Mouse (Mus musculus) right cerebral cortex, postnatal 25 days (tissue): ENCODE measurements around the gene Kxd1.

ENCODE experiments used
- DNase-seq: peaks from one replicate; pipeline ENCODE4 v3.0.0; 2022

Gene Kxd1

GRCm38 (mm10) chr8:70546412-70546811, 18.7 kb upstream of the Kxd1 start:
- no peak for DNase-seq

- no peak for DNase-seq
These were observed 16.5 kb upstream of the Kxd1 start for GRCm38 (mm10) chr8:70544200-70544687.

GRCm38 (mm10) chr8:70541081-70541480, 13.3 kb upstream of the Kxd1 start:
- DNase-seq: no peak

- no peak for DNase-seq
These were observed 12.8 kb upstream of the Kxd1 start for GRCm38 (mm10) chr8:70540507-70541071.

GRCm38 (mm10) chr8:70540013-70540506, 12.3 kb upstream of the Kxd1 start:
- no peak for DNase-seq

GRCm38 (mm10) chr8:70539077-70539813, 11.5 kb upstream of the Kxd1 start, which contains the start of gene Ell:
Gene Ell, plus strand, starts transcription at chr8:70539457.
- DNase-seq: peak; percentile 99

- peak; percentile 98 for DNase-seq
These were observed 10.9 kb upstream of the Kxd1 start for GRCm38 (mm10) chr8:70538633-70539076.

GRCm38 (mm10) chr8:70538024-70538579, 10.3 kb upstream of the Kxd1 start:
- no peak for DNase-seq

- DNase-seq: no peak
These were observed 7.9 kb upstream of the Kxd1 start for GRCm38 (mm10) chr8:70535701-70536100.

GRCm38 (mm10) chr8:70535221-70535620, 7.5 kb upstream of the Kxd1 start:
- no peak for DNase-seq

- no peak for DNase-seq
These were observed 6.5 kb upstream of the Kxd1 start for GRCm38 (mm10) chr8:70534281-70534680.

GRCm38 (mm10) chr8:70530314-70530713, 2.6 kb upstream of the Kxd1 start:
- no peak for DNase-seq

- DNase-seq: no peak
These were observed 2.0 kb upstream of the Kxd1 start for GRCm38 (mm10) chr8:70529741-70530161.

- DNase-seq: no peak
These were observed 1.5 kb upstream of the Kxd1 start for GRCm38 (mm10) chr8:70529299-70529698.

GRCm38 (mm10) chr8:70528182-70528797, 534 bp upstream of the Kxd1 start:
- DNase-seq: no peak

GRCm38 (mm10) chr8:70527111-70527511, 645 bp downstream of the Kxd1 start:
- DNase-seq: no peak

GRCm38 (mm10) chr8:70522592-70523403, 5.0 kb downstream of the Kxd1 start:
- DNase-seq: peak; percentile 97

- no peak for DNase-seq
These were observed 8.2 kb downstream of the Kxd1 start for GRCm38 (mm10) chr8:70519606-70520005.

- no peak for DNase-seq
These were observed 8.7 kb downstream of the Kxd1 start for GRCm38 (mm10) chr8:70519043-70519442.

- no peak for DNase-seq
These were observed 9.7 kb downstream of the Kxd1 start for GRCm38 (mm10) chr8:70517940-70518643.

- peak; percentile 61 for DNase-seq
These were observed 14.3 kb downstream of the Kxd1 start for GRCm38 (mm10) chr8:70513441-70513840.
